Mouse (Mus musculus): ENCODE results near the gene Efcab9. TPM values are rescaled to one million over a fixed set of nuclear protein-coding genes. Genes with fewer than 3 reads are reported as not detected.

Efcab9 gene
- total and polyA plus RNA-seq, 2 experiments, result not detected

DNA sequence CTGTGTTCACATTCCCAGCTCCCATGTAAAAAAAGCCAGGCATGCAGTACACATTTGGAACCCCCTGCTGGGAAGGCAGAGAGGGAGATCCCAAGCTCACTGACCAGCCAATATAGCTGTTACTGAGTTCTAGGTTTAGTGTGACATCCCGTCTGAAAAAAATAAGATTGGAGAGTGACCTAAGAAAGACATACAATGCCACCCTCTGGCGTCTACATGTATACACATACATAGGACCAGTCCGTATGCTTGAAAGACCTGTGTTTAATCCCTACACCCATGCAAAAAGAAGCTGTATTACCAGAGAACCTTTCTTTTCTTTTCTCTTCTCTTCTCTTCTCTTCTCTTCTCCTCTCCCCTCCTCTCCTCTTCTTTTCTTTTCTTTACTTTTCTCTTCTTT, 46.6 kb downstream of the Efcab9 start:
- no peaks in the 10 kb centered on the region for H3K79me2 ChIP-seq (ENCODE audit: control insufficient read depth, insufficient read depth, low read length)
- H3K9ac ChIP-seq (ENCODE audit: low read depth, low read length), result no peak overlapping the region
- H3K4me1 ChIP-seq (ENCODE audit: control insufficient read depth, insufficient read depth, low read length), result no peaks in the 10 kb centered on the region
- H3K27ac ChIP-seq (replicated peaks; ENCODE audit: insufficient read depth, low read depth, low read length), result no peak overlapping the region
- no peak for DNase-seq (ENCODE audit: extremely low read depth, low read depth, low spot score)
- 64% methylated on average over 3 of the region's 3 CpGs for WGBS
- TF ChIP-seq POLR2A (IDR thresholded peaks at IDR 0.05; ENCODE audit: extremely low read depth, insufficient read depth, low read length) (no peak), CTCF (IDR thresholded peaks at IDR 0.05; ENCODE audit: low read depth, low read length) (no peak)
- H3K4me3 ChIP-seq (ENCODE audit: insufficient read depth, low read depth, low read length), result no peak overlapping the region
- no peaks in the 10 kb centered on the region for H3K36me3 ChIP-seq (ENCODE audit: control insufficient read depth, insufficient read depth, low read length)
- H3K27me3 ChIP-seq (ENCODE audit: control insufficient read depth, insufficient read depth, low read length), result no peaks in the 10 kb centered on the region

DNA sequence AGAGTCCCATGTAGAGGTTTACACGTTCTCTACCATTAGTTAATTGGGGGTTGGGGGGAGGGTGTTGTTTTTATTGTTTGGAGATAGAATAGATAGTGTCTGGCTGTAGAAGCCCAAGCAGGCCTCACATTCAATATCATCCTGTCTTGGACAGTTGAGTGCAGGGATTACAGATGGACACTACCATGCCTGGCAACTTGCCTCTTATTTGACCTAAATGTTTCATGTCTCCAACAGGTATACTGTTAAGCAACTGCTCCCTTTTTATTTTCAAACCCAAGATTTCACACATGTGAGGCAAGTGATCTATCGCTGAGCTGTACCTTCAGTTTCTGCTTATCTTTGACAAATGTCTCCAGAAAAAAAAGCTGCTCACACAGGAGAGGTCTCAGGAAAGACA, 50.4 kb downstream of the Efcab9 start:
- Histone ChIP-seq H3K36me3 (ENCODE audit: control insufficient read depth, insufficient read depth, low read length) (no peaks in the 10 kb centered on the region), H3K27ac (replicated peaks; ENCODE audit: insufficient read depth, low read depth, low read length) (no peak overlapping the region), H3K9ac (ENCODE audit: low read depth, low read length) (no peak overlapping the region), H3K4me3 (ENCODE audit: insufficient read depth, low read depth, low read length) (no peak overlapping the region), H3K27me3 (ENCODE audit: control insufficient read depth, insufficient read depth, low read length) (no peaks in the 10 kb centered on the region), H3K79me2 (ENCODE audit: control insufficient read depth, insufficient read depth, low read length) (peaks cover 2% of the 10 kb centered on the region; the same call in 1 of the 2 replicates), H3K4me1 (ENCODE audit: control insufficient read depth, insufficient read depth, low read length) (no peaks in the 10 kb centered on the region; the same call in 1 of the 2 replicates)
- DNase-seq (ENCODE audit: extremely low read depth, low read depth, low spot score), result no peak
- 67% methylated on average over 2 of the region's 2 CpGs for WGBS
- TF ChIP-seq POLR2A (IDR thresholded peaks at IDR 0.05; ENCODE audit: extremely low read depth, insufficient read depth, low read length) (no peak), CTCF (IDR thresholded peaks at IDR 0.05; ENCODE audit: low read depth, low read length) (no peak)

DNA sequence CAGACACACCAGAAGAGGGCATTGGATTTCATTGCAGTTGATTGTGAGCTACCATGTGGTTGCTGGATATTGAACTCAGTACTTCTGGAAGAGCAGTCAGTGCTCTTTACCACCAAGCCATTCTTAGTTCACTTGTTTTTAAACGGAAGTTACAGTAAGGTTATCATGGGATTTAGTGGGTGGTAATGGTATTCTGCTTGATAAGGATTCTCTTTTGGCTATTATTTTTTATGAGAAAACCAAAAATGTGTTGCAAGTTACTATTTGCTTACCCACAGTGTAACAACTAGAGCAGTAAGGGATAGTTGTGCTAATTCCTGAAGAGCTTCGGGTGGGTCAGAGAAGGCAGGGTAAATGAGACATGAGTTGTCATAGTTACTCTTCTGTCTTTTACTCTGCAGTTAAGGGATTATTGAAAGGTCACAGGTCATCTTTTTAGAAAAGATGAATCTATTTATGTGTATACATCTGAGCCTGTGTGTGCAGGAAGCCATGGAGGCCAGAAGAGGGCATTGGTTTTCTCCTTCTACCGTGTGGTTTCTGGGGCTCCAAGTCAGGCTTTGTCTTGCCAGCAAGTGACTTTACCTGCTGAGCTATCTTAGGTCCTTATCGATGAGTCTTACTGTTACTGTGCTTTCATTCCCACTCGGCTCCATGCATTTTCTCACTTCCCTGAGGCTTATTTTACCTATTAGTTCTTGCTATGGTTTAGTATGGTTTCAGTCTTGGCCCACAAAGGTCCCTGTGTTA, 56.2 kb downstream of the Efcab9 start:
- Histone ChIP-seq H3K36me3 (ENCODE audit: control insufficient read depth, insufficient read depth, low read length) (no peaks in the 10 kb centered on the region), H3K27ac (replicated peaks; ENCODE audit: insufficient read depth, low read depth, low read length) (no peak overlapping the region), H3K79me2 (ENCODE audit: control insufficient read depth, insufficient read depth, low read length) (peaks cover 8% of the 10 kb centered on the region; the same call in 1 of the 2 replicates), H3K9ac (ENCODE audit: low read depth, low read length) (no peak overlapping the region), H3K27me3 (ENCODE audit: control insufficient read depth, insufficient read depth, low read length) (no peaks in the 10 kb centered on the region), H3K4me1 (ENCODE audit: control insufficient read depth, insufficient read depth, low read length) (no peaks in the 10 kb centered on the region; the same call in 1 of the 2 replicates), H3K4me3 (ENCODE audit: insufficient read depth, low read depth, low read length) (no peak overlapping the region)
- TF ChIP-seq CTCF (IDR thresholded peaks at IDR 0.05; ENCODE audit: low read depth, low read length) (no peak), POLR2A (IDR thresholded peaks at IDR 0.05; ENCODE audit: extremely low read depth, insufficient read depth, low read length) (no peak)
- no peak for DNase-seq (ENCODE audit: extremely low read depth, low read depth, low spot score)
- WGBS, result 89% methylated on average over 5 of the region's 5 CpGs

DNA sequence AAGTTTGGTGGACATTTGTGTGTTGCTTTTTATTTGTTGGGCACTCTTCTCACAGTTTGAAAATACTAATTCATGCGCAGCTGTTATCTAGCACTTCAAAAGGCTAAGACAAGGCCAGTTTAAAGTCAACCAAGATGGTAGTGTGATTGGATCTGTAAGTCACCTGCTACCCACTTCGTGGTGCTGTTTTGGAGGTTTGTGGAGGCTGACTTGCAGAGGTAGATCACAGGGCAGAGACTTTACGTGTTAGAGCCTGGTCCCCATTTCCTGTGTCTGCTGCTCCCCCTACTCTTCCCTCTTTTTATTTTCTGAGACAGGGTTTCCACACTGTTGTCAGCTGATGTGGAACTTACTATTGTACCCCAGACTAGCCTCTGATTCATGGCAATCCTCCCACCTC, 57.2 kb downstream of the Efcab9 start:
- no peak overlapping the region for H3K9ac ChIP-seq (ENCODE audit: low read depth, low read length)
- no peaks in the 10 kb centered on the region for H3K36me3 ChIP-seq (ENCODE audit: control insufficient read depth, insufficient read depth, low read length)
- H3K79me2 ChIP-seq (ENCODE audit: control insufficient read depth, insufficient read depth, low read length), result peaks cover 8% of the 10 kb centered on the region; the same call in 1 of the 2 replicates
- no peaks in the 10 kb centered on the region; the same call in 1 of the 2 replicates for H3K4me1 ChIP-seq (ENCODE audit: control insufficient read depth, insufficient read depth, low read length)
- TF ChIP-seq CTCF (IDR thresholded peaks at IDR 0.05; ENCODE audit: low read depth, low read length) (no peak), POLR2A (IDR thresholded peaks at IDR 0.05; ENCODE audit: extremely low read depth, insufficient read depth, low read length) (no peak)
- no peak overlapping the region for H3K4me3 ChIP-seq (ENCODE audit: insufficient read depth, low read depth, low read length)
- H3K27ac ChIP-seq (replicated peaks; ENCODE audit: insufficient read depth, low read depth, low read length), result no peak overlapping the region
- H3K27me3 ChIP-seq (ENCODE audit: control insufficient read depth, insufficient read depth, low read length), result no peaks in the 10 kb centered on the region
- 88% methylated on average over 3 of the region's 3 CpGs for WGBS
- DNase-seq (ENCODE audit: extremely low read depth, low read depth, low spot score), result no peak

Other genes with a start within 250 kb of the Efcab9 start
- gene Hba-a1, start 248.6 kb downstream of the Efcab9 start, total RNA-seq (2014; rRNA removed), result 146 and 208 TPM in 2 replicates
- gene Hba-a1, start 248.6 kb downstream of the Efcab9 start, polyA plus RNA-seq (2012; rRNA removed), result 354 and 696 TPM in 2 replicates
- gene Hbq1b, start 245.1 kb downstream of the Efcab9 start, total RNA-seq (2014; rRNA removed), result not detected in 2 replicates
- gene Hbq1b, start 245.1 kb downstream of the Efcab9 start, polyA plus RNA-seq (2012; rRNA removed), result not detected in 2 replicates
- gene Hba-a2, start 235.6 kb downstream of the Efcab9 start, total RNA-seq (2014; rRNA removed), result 243 and 388 TPM in 2 replicates
- 604 and 869 TPM in 2 replicates for gene Hba-a2, start 235.6 kb downstream of the Efcab9 start, polyA plus RNA-seq (2012; rRNA removed)
- 0.46 and 0.60 TPM in 2 replicates for gene Hbq1a, start 232.0 kb downstream of the Efcab9 start, total RNA-seq (2014; rRNA removed)
- gene Hbq1a, start 232.0 kb downstream of the Efcab9 start, polyA plus RNA-seq (2012; rRNA removed), result not detected in 2 replicates
- gene Sh3pxd2b, start 184.3 kb downstream of the Efcab9 start, total RNA-seq (2014; rRNA removed), result 0.18 and 0.47 TPM in 2 replicates
- gene Sh3pxd2b, start 184.3 kb downstream of the Efcab9 start, polyA plus RNA-seq (2012; rRNA removed), result 0.23 and 0.24 TPM in 2 replicates
- 1.5 and 2.2 TPM in 2 replicates for gene Ubtd2, start 76.7 kb downstream of the Efcab9 start, total RNA-seq (2014; rRNA removed)
- gene Ubtd2, start 76.7 kb downstream of the Efcab9 start, polyA plus RNA-seq (2012; rRNA removed), result 1.8 TPM in 2 replicates
- gene Stk10, start 1.2 kb upstream of the Efcab9 start, total RNA-seq (2014; rRNA removed), result 2.0 and 2.5 TPM in 2 replicates
- gene Stk10, start 1.2 kb upstream of the Efcab9 start, polyA plus RNA-seq (2012; rRNA removed), result 2.0 and 2.4 TPM in 2 replicates
- gene Fbxw11, start 110.6 kb upstream of the Efcab9 start, total RNA-seq (2014; rRNA removed), result 20.8 and 27.4 TPM in 2 replicates
- gene Fbxw11, start 110.6 kb upstream of the Efcab9 start, polyA plus RNA-seq (2012; rRNA removed), result 20.3 and 22.5 TPM in 2 replicates

All from liver, adult 2 months (tissue).